Mouse (Mus musculus) MEL-GATA-1-ER (cell line): Measurements from ENCODE around the gene Parp11.

ENCODE experiments used
- DNase-seq: peaks from one replicate; pipeline ENCODE4 v3.0.0-alpha.2; 2012; ENCODE audit warnings: low read depth; ENCODE audit errors: extremely low read depth

The Parp11 gene

DNA sequence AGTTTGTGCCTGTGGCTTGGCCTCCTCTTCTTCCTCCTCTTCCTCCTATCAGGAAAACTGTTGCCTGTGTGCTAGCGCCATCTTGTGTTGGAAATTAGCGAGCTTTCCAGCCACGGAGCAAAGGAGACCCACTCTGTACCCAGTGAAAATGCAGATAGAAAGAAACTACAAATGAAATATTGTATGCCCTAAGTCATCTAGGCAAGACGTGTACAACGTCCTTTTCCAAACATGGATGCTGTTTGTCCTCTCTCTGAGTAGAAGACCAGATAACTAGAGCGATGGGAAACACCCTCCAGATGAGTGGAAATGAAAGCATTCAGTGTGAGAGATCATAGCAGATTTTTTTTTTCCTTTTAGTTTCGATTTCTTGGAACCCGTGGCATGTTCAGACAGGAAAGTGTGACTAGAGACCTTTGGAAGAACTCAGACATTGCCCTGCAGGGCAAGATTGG lies at the start of gene Parp11:
Gene Parp11, plus strand, starts transcription at position 405 of the 455 bp plus-strand sequence.
- DNase-seq, result peak; percentile 41

DNA sequence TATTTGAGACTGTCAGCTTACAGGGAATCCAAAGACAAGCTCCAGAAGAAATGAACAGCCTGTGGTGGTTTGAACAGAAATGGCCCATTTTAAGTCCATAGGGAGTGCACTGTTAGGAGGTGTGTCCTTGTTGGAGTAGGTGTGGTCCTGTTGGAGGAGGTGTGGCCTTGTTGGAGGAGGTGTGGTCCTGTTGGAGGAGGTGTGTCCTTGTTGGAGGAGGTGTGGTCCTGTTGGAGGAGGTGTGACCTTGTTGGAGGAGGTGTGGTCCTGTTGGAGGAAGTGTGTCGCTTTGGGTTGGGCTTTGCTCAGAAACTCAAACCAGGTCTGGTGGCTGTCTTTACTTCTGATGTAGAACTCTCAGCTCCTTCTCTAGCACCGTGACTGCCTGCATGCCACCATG lies 48.6 kb upstream of the Parp11 start:
- peak; percentile 74 for DNase-seq

- DNase-seq, result no peak
Observed at GRCm38 (mm10) chr6:127401419-127401818, 45.2 kb upstream of the Parp11 start.

GRCm38 (mm10) chr6:127404070-127404810 lies 42.4 kb upstream of the Parp11 start:
- DNase-seq, result no peak

DNA sequence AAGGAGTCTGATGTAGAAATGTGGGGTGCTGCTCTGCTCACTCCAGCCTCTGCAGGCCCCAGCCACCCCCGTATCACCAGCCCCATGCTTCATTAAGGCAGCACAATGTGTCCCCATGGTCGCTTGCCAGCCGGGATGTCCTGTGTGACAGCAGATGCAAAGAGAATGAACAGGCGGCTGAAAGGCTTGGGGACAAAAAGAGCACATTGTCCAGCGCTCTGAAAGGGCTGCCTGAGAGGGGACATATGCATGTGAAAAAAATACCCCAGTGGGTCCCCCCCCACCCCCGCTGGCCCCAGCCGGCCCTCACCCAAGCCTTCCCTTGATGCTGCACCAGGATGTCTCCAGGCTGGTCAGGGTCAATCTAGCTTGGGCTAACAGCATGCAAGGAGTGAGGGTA lies 41.0 kb upstream of the Parp11 start:
- DNase-seq, result no peak

DNA sequence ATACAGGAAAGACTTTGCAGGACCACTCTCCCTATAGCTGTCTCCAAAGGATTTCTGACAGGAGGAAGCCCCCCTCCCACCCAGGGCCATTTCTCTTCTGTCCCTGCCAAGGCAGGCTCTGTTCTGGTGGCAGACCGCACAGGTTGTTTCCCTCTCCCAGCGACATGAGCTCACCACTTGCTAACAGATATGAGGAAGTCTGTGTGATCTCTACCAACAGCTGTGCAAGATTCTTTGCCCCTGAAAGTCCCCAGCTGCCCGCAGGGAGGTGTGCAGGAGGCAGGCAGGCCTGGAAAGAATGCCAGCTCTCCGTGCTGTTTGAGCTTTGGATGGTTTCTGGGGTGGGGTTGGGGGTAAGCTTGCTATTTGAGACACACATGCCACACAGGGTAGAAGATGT lies 38.9 kb upstream of the Parp11 start:
- DNase-seq, result no peak

DNA sequence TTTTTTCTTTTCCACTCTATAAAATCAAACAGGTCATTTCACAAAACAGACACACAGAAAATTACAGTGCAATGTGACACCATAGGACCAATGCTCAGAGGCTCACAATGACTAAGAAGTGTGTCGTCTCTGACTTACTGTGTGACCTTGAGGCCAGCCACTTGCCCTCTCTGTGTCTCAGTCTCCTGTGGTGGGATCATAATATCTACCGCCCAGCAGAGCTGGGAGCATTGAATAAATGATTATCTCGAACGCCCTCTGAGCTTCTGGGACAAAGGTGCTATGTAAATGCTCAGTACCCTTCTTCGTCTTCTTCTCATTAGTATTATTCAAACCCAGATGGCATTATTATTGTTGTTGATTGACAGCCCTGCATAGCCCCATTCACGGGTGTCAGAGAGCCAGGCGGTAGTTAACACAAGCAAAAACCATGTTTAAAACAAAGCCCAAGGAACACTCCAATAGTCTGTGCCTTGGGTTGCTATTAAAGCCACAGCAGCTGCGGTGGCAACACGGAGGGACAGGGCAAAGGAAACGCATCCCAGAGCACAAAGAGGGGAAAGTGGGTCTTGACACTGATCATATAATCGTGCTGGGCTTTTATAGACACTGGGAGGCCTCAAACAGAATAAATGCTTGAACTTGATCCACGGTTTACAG lies 29.0 kb upstream of the Parp11 start:
- DNase-seq, result no peak

DNA sequence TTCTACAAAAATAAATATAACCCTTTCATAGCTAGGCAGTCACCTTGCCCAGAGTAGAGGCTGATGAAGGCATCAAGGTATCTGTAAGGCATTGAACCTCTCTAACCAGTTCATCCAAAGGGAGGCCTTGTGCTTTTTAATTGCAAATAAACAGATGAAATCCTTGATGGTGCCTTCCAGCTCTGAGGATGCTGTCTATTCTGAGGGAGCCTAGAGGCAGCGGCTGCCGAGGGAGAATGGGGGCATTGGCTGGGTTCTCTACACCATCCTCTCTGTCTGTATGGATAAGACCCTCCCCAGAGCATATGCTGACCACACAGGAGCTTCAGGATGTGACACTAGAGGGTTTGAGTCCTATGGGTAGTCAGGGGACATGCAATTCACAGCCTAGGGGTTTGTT lies 28.3 kb upstream of the Parp11 start:
- DNase-seq, result no peak

DNA sequence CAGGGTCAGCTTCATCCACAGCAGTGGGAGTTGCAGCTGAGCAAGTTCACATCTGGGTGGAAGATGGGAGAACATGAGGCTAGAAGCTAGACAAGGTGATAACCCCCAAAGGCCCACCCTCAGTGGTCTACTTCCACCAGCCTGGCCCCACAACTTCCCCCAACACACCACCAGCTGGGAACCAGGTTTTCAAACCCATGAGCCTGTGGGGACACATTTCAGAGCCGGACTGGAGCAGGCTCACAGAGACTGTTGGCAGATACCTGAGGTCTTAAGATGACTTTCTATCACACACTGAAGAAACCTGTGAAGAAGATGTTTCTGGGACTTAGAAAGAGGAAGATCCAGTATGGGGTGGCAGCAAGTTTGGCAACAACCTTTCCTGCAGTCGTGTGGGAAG lies 26.5 kb upstream of the Parp11 start:
- DNase-seq, result no peak

GRCm38 (mm10) chr6:127425095-127425494 lies 21.5 kb upstream of the Parp11 start:
- no peak for DNase-seq

- no peak for DNase-seq
Observed at GRCm38 (mm10) chr6:127430716-127431115, 15.9 kb upstream of the Parp11 start.

DNA sequence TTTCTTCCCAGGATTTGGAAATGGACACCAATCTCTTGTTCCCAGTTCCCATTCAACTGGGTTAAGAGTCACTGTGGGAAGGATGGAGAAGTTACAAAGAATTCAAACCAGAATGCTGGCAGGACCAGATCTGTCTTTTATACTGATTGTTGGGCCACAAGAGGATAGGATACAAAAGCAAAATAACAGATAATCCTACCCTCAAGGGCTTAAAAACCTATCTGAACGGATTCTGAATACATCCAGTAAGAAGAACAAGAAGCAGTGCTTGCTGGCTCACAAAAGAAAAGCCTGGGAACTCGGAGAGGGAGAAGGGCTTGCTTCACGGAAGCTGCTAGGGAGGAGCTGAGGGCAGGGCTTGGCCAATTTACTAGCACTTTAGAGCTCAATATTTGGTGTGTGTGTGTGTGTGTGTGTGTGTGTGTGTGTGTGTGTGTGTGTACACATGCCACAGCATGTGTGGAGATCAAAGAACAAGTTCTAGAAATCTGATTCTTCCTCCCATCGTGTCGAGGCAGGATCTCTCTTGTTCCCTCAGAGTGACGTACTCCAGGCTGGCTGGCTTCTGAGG lies 15.4 kb upstream of the Parp11 start:
- DNase-seq, result no peak

GRCm38 (mm10) chr6:127433886-127434647 lies 12.6 kb upstream of the Parp11 start:
- DNase-seq, result no peak

GRCm38 (mm10) chr6:127434648-127434984 lies 12.0 kb upstream of the Parp11 start:
- DNase-seq, result no peak

- DNase-seq, result no peak
Observed at GRCm38 (mm10) chr6:127439063-127439462, 7.6 kb upstream of the Parp11 start.

- DNase-seq, result no peak
Observed at GRCm38 (mm10) chr6:127439540-127440195, 7.0 kb upstream of the Parp11 start.

GRCm38 (mm10) chr6:127440416-127441104 lies 6.1 kb upstream of the Parp11 start:
- DNase-seq, result no peak

DNA sequence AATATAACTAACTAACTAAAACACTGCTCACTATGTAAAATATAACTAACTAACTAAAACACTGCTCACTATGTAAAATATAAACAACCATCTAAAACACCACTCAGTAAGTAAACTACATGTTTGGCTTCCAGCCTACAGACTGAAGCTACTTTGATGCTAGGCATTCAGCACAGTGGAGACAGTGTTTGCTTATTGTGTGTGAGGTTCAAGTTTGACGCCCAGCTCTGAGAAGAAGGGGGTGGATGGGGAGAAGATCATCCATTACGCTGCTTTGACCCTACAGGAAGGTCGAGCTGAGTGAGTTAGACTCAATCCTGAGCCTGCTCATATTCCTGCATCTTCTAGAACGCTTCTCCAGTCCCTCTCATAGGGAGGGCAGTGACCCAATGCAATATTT lies 4.1 kb upstream of the Parp11 start:
- no peak for DNase-seq

DNA sequence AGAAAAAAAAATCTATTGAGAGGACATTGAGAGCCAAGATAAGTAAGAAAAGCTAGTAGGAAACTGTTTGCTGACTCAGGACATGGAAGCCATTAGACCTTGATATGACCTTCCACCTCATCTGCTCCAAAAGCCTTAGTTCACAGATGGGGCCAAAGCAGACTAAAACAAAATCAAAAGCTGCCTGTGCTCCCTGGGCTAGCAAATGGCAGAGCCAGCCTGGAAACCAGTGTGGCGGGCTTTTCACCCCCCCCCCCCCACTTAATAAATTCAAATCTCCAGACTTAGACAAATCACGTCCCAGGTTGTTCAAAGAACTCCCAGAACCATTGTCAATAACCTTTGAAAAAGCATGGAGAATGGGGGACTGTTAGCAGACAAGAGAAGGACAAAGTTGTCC lies 2.7 kb upstream of the Parp11 start:
- no peak for DNase-seq

GRCm38 (mm10) chr6:127444466-127444865 lies 2.2 kb upstream of the Parp11 start:
- DNase-seq, result peak; percentile 77
